Mouse (Mus musculus) adrenal gland, postnatal 36 days (tissue): Measurements from ENCODE around the gene Aldh3b3. TPM values are rescaled to one million over a fixed set of nuclear protein-coding genes. Genes with fewer than 3 reads are reported as not detected.
A peak's percentile ranks its signal among the peaks of the same experiment; 100 is the strongest.
"Not testable (repeated sequence)": the region's sequence is repeated elsewhere in the genome, so short reads cannot be mapped to it uniquely, and the experiment has no call there.

Experiments used
- DNase-seq, 2 experiments: peaks; one replicate each; pipeline ENCODE4 v3.0.0; 2021; ENCODE audit warnings: mixed read lengths in 1 of 2
- total RNA-seq, 2 experiments: library from RNA; stranded (reverse); gene quantifications; 2 replicates each; pipeline ENCODE4 v1.2.3; 2021

Aldh3b3 gene
- total RNA-seq, 2 experiments from 2014 or later = 0.20 to 1.1 TPM

DNA sequence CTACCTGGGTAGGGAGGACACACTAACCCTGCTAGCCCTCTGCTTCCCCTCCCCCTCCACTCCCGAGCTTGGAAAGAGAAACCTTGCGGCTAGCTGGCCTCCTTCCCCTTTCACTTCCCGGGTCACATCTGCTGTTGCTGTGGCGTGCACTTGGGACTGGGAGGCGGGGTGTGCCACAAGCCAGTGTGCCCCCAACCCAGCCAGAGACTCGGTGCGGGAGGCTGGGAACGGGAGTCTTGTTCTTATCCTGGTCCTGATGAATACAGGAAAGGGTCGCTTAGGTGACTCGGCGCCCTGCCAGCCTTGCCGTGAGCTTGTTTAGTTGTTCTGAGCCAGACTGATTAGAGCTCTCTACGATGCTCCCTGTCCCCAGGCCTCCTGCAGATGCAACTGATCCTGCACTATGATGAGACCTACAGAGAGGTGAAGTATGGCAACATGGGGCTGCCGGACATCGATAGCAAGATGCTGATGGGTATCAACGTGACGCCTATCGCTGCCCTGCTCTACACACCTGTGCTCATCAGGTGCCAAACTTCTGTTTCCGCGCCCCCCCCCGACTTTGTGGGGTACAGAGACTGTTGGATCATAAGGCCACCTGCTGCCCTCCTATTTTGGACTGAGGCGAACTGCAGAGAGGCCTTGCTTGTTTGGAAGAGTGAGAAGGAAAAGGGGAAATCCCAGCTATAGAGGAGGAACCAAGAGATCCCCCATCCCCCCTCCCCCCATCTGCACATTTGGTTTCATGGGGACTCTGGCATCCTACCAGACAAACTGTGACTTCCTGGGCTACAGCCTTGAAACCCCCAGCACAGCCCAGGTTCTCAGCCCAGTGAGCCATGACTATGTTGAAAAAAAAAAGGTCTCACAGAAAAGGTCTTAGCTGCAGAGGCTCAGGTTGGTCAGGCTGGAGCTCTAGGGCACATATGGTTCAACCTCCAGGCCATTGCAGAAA is 22.3 kb upstream of the Aldh3b3 start:
- DNase-seq = peak; percentile 75 to 84

DNA sequence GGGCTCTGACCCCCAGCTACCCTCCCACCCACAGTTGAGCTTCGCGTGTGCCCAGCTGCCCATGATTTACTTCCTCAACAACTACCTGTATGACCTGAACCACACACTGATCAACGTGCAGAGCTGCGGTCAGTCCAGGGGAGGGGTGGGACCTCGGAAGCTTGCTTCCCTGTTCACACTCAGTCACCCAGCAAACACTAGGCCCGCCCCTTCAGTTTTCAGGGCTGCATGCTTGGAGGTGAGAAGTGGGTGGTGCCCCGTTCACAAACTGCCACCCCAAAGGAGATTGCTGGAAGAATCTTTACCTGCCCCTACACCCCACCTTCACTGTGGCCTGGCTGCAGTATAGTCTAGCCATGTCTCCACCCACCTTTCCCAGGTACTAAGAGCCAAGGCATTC is 16.1 kb upstream of the Aldh3b3 start:
- no peak for DNase-seq

DNA sequence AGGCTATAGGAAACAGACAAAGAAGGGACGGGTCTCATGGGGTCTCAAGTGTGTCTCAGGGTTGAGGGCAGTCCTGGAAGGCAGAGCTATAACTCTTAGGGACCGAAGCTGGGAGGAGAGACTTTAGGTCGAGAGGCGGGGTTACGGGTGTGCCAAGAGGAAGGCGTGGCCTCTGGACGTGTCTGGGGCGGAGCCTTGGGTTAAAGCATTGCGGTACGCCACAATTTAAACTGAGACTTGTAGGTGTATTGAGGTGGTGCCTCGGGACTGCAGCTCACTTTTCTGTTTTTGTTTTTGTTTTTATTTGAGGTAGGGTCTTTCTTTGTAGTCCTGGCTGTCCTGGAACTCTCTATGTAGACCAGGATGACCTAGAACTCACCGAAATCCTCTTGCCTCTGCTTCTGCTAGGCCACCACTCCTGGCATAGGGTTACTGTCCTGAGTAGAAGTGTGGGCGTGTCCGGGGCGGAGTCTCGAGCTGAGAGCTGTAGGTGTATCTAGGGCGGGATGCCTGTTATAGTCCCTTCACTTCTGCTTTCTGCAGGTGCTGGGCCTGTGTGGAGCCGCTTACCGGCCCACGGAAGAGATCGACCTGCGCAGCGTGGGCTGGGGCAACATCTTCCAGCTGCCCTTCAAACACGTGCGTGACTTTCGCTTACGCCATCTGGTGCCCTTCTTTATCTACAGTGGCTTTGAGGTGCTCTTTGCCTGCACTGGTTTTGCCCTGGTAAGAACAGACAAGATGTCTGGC is 15.3 kb upstream of the Aldh3b3 start:
- peak; percentile 60 to 67 for DNase-seq

DNA sequence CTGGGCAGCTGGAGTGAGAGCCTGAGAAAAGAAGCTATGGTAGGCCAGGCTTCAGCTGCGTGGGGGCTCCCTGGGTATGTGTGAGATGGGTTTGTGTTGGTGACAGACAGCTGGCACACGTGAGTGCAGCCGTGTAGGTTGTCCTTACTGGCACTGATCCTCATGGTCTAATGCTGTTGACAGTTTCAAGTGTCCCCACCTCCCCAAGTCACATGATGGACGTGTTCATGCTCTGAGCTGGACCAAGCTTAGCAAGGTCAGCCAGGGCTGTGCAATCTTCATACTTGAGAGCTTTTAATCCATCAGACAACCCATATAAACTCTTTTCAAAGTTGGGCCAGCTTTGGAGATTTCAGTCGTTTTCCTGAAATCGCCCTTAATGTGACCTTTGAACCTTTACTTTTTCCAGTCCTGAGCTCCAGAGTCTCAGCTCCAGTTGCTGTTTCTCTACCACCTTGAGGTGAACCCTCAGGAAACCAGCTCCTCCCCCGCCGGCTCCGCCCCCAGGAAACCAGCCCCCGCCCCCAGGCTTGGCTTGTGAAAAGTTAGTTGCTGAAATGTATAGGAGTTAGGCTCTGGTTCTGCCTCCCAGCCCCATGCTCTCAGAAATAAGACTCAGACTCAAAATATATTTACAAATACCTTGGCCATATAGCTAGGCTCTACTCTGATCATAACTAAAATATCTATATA is 12.4 kb upstream of the Aldh3b3 start:
- DNase-seq = peak; percentile 49 to 53

DNA sequence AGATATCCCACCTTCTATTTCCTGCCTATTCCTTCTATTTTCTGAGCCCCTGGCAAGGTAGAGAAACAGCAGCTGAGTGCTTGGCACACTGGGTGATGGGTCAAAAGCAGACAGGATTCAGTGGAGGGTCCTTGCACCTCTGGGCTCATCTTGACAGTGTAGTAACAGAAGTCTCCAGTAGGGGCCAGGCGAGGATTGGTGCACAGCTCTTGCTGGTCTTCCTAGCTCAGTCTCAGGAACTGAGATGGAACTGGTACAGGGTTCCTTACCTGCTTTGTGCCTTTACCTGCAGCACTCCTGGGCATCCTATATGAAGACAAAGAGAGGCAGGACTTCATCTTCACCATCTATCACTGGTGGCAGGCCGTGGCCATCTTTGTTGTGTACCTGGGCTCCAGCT is 11.7 kb upstream of the Aldh3b3 start:
- DNase-seq = peak; percentile 67 to 76

DNA sequence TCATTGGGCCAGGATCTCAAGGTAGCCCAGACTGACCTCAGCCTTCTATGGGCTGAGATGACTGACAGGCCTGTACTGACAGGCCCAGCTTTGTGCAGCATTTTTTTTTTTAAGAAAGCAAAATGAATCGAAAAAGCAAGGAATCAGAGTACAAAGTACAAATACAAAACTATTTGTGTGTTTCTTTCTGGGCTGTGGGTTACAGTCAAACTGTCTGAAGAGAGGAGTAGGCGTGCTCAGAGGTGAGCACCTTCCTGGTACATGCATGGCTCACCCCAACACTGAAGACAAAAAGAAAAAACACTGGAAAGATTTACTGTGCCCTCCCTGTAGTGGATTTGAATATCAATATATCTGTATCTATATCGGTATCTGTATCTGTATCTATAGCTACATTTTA is 10.6 kb upstream of the Aldh3b3 start:
- no peak for DNase-seq

DNA sequence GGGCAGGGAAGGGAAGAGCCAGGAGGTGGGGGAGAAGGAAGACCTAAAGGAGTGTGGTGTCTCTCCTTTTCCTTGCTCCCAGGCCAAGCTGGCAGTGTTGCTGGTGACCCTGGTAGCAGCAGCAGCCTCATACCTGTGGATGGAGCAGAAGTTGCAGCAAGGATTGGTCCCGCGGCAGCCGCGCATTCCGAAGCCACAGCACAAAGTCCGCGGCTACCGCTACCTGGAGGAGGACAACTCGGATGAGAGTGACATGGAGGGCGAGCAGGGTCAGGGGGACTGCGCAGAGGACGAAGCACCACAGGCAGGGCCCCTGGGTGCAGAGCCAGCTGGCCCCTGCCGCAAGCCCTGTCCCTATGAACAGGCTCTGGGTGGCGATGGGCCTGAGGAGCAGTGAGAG is 9.9 kb upstream of the Aldh3b3 start:
- DNase-seq = no peak

DNA sequence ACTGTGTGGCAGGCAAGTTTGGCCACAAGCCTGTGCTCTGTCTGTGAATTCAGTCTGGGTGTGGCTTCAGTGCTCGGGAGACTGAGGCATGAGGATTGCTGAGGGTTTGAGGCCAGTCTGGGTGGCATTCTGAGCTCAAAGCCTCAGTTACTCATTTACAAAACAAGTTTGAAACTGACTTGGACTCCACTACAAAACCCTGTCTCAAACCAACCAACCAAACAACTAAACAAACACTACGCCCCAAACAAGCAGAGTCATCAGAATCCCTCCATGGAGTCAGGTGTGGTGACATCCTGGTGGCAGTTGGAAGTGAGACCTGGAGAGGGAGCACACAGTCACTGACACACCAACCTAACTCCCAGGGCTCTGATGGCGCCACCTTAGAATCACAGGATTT is 8.1 kb upstream of the Aldh3b3 start:
- no peak for DNase-seq

DNA sequence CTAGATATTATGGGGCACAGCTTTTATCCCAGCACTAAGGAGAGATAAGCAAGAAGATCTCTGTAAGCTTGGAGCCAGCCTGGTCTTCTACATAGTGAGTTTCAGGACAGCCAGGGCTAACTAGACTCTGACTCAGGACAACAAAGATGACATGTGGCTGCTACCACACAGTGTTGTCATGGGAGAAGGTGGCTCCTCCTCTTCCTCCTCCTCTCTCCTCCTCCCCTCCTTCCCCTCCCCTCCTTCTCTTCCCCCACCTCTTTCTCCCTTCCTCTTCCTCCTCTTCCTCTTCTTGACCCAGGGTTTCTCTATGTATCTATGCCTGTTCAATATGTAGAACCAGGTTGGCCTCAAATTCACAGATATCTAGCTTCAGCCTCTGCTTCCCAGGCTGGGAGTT is 7.0 kb upstream of the Aldh3b3 start:
- DNase-seq = no peak

DNA sequence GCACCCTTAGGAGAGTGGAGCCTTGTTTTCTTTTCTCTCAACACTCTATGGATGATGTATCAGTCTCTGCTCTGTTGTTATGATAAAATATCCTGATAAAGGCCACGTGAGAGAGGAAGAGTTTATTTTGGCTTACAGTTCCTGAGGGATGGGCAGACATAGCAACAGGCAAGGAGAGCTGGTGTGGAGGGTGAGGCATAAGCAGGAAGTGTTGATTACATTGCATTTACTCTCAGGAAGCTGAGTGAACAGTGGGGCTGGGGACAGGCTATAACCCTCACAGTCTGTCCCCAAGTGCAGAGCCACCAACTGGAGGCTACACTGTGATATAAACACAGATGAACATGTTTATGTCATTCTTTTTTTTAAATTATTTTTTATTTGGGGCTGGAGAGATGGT is 6.3 kb upstream of the Aldh3b3 start:
- DNase-seq = no peak

DNA sequence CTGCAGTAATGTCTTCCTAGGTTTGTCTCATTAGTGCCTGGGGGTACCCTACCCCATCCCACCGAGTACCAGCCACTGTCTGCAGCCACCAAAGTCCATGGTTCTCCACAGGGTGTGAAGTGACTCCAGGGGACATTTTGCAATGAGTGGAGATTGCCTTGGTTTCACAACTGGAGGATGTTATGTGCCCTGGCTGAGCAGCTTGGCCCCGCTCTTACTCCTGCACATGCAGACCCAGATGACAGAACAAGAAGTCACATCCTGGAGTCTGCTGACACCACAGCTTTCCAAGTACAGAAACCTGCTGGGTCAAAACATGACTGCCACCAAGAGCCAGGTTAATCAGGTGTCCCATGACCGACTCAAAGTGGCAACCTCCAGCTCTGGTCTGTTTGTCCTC is 3.4 kb upstream of the Aldh3b3 start:
- peak in 1 of 2 experiments; percentile 12 for DNase-seq

DNA sequence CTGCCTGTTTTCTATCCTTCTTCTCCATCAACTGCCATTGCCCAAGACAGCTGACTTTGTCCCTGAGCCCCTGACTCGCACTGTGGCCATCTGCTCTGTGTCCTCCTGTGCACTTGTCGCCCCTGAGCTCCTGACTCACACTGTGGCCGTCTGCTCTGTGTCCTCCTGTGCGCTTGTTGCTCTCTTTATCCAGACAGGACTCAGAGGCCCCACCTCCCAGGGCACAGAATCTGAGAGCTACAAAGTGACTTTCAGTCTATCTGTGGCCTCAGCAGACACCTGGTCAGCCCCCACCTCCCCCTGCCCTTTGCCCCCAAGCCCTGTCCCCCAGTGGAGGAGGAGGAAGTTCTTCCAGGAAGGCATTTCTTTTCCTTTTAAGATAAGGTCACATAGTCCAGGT is 2.6 kb upstream of the Aldh3b3 start:
- DNase-seq = peak in 1 of 2 experiments; percentile 36

DNA sequence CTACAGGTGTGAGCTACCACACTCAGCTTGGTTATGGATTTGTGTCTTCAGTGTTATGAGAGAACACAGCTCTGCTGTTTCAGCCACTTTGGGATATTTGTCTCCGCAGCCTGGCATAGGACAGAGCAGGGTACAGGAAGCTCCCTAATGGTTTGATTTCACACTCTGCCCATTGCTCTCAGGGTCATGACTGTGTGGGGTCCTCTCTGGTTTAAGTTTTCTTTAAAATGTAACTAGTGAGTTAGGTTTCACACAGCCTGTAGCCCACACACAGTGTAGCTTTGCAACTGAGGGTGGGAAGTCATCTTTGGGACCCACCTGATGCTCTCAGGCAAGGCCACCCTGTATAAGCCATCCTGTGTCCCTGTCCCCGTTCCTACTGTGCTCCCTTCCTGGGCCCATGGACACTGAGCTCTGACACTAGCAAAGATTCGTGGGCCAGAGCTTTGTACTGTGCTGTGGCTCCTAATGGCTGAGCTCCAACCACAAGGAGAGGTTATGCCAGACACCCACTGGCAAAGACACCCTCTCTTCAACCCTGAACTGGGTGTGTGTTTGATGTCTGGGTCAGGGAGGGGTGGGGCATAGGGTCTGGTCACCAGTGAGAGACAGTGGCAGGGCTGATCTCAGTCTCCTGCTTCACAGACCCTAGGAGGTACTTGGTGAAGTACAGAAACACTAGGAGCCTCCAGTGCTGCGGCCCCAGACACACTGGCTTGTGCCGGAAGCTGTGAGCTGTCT is 979 bp upstream of the Aldh3b3 start:
- DNase-seq = not testable (repeated sequence)

DNA sequence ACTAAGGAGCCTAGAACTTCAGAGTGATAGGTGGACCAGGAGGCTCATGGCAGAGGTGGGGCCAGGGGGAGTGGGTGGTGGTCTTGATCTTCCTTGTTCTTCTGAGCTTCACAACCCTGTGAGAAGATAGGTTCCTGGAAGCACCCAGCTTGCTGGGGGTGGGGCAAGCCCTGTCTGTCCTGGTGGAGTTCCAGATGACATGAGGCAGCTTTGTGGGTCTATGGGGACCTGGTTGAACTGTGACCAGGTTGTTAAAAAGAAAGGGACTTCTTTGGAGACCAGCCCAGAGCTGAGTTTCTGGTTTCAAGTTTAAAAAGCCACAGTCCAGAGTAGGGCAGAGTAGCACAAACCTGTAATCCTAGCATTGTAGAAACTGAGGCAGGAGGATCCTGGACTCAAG is 585 bp downstream of the Aldh3b3 start:
- DNase-seq = no peak

DNA sequence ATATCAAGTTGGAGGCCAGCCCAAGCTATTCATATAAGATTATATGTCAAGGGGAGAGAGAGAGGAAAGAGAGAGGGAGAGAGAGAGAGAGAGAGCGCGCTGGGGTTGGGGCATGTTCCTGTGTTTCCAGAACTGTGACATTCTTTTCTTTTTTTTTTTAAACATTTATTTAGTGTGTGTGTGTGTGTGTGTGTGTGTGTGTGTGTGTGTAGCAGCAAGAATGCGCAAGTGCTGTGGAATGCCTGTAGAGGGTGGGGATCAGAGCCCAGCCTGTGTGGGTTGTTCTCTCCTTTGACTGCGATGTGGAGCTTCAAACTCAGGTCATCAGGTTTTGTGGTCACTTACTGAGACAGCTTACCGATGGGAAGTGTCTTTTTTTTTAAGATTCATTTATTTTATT is 1.8 kb downstream of the Aldh3b3 start:
- no peak for DNase-seq

DNA sequence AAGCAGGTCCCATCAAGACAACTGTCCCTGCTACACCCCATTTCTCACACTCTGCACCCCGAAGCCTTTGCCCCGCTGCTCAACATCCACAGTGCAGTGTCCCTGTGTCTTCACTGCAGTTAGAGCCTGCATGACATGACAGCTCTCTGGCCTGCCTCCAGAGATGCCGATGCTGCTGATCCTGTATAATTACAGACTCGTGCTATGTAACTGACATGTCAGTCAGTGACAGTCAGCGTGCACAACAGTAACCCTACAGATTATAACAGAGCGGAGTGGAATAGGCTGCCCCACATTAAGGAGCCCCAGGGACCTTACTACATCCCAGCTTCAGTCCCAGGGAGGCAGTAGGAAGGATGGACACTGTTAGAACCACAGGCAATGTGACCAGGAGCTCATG is 3.4 kb downstream of the Aldh3b3 start:
- not testable (repeated sequence) for DNase-seq

DNA sequence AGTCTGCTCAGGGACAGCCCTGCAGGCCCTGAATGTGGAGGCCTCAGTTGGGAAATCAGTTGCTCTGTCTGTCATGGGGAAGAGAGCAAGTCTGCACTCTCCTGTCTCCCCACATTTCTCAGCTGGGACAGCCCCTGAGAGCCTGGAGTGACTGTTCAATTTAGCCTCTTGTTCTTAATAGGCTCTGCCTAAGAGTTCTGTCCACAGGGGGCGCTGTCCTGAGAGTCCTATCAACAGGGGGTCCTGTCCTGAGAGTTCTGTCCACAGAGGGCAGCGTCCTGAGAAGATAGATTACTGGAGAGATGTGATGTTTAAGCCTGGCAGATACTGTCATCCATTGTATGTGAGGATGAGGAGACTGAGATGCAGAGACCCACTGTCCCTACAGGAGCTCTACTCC is 4.0 kb downstream of the Aldh3b3 start:
- DNase-seq = no peak

DNA sequence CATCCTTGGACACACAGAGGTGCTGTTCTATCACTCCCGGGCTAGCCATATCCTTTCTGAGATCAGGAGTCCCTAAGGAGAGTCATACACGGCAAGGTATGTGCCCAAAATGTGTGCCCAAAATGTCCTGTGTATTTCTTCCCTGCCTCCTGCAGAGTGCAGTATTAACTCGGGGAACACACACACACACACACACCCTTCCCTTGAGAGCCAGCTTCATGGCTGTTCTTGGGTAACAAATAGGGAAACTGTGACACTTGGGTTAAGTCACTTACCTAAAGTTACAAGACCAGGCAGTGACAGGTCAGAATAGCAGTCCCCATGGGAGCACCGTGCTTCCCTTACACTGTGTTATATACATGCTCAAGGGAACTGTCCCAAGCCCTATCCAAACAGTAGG is 5.6 kb downstream of the Aldh3b3 start:
- no peak for DNase-seq

DNA sequence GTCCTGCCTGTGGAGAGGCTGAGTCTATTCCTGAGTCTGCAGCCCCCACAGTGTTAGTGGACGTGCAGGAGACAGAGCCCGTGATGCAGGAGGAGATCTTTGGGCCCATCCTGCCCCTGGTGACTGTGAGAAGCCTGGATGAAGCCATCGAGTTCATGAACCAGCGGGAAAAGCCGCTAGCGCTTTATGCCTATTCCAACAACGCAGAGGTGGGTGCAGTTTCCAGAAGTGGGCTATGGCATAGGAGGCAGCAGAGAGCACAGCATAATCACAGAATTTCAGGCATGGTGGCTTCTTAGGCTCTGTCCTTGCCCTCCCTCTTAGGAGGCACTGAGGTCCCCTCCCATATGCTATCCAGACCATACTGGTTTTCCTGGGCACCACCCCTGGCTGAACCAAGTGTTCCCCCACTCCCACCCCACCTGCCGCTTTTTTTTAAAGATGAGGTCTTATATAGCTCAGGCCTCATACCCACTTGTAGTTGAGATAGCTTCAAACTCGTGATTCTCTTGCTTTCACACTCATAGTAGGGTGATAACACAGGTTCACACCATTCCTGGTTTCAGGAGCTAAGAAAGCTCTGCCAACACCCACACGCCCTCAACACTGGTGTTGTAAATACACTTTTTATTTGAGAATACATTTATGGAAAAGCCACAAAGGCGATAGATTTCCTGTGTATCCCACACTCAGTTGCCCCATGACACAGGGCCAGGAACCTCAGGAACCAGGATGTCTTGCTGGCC is 8.1 kb downstream of the Aldh3b3 start:
- DNase-seq = no peak

DNA sequence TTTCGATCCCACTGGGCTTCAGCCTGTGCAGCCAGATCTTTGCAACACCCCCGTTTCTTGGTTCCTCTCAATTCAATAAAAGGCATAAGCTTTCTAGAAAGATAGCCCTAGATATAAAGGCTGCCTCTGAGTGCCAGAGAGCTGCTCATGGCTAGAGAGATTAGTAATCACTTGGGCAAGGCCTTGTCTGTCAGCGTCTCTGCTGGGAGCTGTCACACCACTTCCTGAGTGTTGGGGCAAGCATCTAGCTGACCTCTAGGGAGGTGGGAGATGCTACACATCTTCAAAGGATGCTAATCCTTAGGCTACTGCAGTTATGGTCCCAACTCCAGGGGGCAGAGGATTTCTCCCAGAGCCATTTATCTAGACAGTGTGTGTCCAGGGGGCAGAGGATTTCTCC is 8.8 kb downstream of the Aldh3b3 start:
- no peak for DNase-seq

DNA sequence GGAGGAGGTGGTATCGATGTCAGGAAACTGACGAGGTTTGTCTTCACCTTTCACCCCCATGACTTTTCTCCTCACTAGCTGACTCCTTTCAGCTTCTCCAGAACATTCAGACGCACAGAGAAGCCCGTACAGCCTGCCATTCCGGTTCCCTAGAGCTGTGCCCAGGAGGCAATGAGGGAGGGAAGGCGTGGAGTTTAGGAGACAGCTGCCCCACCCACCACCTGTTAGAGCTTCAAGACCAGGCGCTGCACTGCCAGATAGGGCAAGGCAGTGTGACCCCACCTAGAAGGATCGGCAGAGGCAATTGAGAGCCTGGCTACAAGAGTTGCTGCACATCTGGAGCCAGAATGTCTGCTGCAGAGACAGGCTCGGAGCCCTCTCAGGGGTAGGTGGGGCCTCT is 13.8 kb downstream of the Aldh3b3 start, which contains the start of gene Aldh3b2:
Aldh3b2 (plus strand) TSS at position 100 of the 400 bp plus-strand sequence.
- DNase-seq = no peak
